Mouse (Mus musculus) cerebellum, adult 11-12 months (tissue): ENCODE measurements around the gene Fam180a.
"Not testable (repeated sequence)": the region's sequence is repeated elsewhere in the genome, so short reads cannot be mapped to it uniquely, and the experiment has no call there.

ENCODE experiments used
- DNase-seq: peaks from one replicate; pipeline ENCODE4 v3.0.0; 2022

The Fam180a gene

GRCm38 (mm10) chr6:35326111-35326515 lies at the start of gene Fam180a:
Gene Fam180a (minus strand): TSS chr6:35326141.
- no peak for DNase-seq

GRCm38 (mm10) chr6:35374052-35374451 lies 48.1 kb upstream of the Fam180a start:
- no peak for DNase-seq

- no peak for DNase-seq
These were observed 44.4 kb upstream of the Fam180a start for GRCm38 (mm10) chr6:35370356-35370755.

GRCm38 (mm10) chr6:35369578-35370282 lies 43.8 kb upstream of the Fam180a start:
- DNase-seq: not testable (repeated sequence)

- DNase-seq: no peak
These were observed 36.7 kb upstream of the Fam180a start for GRCm38 (mm10) chr6:35362596-35362995.

- DNase-seq: no peak
These were observed 29.4 kb upstream of the Fam180a start for GRCm38 (mm10) chr6:35355320-35355719.

GRCm38 (mm10) chr6:35354622-35354998 lies 28.7 kb upstream of the Fam180a start:
- no peak for DNase-seq

GRCm38 (mm10) chr6:35353846-35354621 lies 28.1 kb upstream of the Fam180a start:
- DNase-seq: no peak

GRCm38 (mm10) chr6:35353416-35353815 lies 27.5 kb upstream of the Fam180a start:
- no peak for DNase-seq

- no peak for DNase-seq
These were observed 26.9 kb upstream of the Fam180a start for GRCm38 (mm10) chr6:35352867-35353266.

GRCm38 (mm10) chr6:35351826-35352225 lies 25.9 kb upstream of the Fam180a start:
- DNase-seq: no peak

GRCm38 (mm10) chr6:35349784-35350183 lies 23.8 kb upstream of the Fam180a start:
- no peak for DNase-seq

- DNase-seq: no peak
These were observed 12.7 kb upstream of the Fam180a start for GRCm38 (mm10) chr6:35338640-35339039.

GRCm38 (mm10) chr6:35337836-35338235 lies 11.9 kb upstream of the Fam180a start:
- DNase-seq: no peak

- no peak for DNase-seq
These were observed 9.5 kb upstream of the Fam180a start for GRCm38 (mm10) chr6:35335452-35335851.

GRCm38 (mm10) chr6:35334278-35334677 lies 8.3 kb upstream of the Fam180a start:
- no peak for DNase-seq

GRCm38 (mm10) chr6:35333632-35334031 lies 7.7 kb upstream of the Fam180a start:
- no peak for DNase-seq

- DNase-seq: peak; percentile 7
These were observed 4.9 kb upstream of the Fam180a start for GRCm38 (mm10) chr6:35330834-35331233.

- DNase-seq: peak; percentile 19
These were observed 4.0 kb upstream of the Fam180a start for GRCm38 (mm10) chr6:35329956-35330355.

GRCm38 (mm10) chr6:35324306-35324705 lies 1.6 kb downstream of the Fam180a start:
- no peak for DNase-seq

GRCm38 (mm10) chr6:35323046-35323445 lies 2.9 kb downstream of the Fam180a start:
- DNase-seq: no peak

- DNase-seq: no peak
These were observed 4.8 kb downstream of the Fam180a start for GRCm38 (mm10) chr6:35321105-35321504.

- no peak for DNase-seq
These were observed 6.1 kb downstream of the Fam180a start for GRCm38 (mm10) chr6:35319850-35320249.

- DNase-seq: no peak
These were observed 12.4 kb downstream of the Fam180a start for GRCm38 (mm10) chr6:35313520-35313919.
